Mouse (Mus musculus) fat pad, adult 2 months (tissue): ENCODE results near the gene Mrgprd.

Source experiments
- DNase-seq: peaks from one replicate; pipeline ENCODE4 v3.0.0-alpha.2; 2011; ENCODE audit warnings: low read depth, low spot score; ENCODE audit errors: extremely low read depth

The Mrgprd gene

GRCm38 (mm10) chr7:145302488-145303285 is 11.9 kb upstream of the Mrgprd start:
- no peak for DNase-seq

GRCm38 (mm10) chr7:145304153-145304552 is 10.5 kb upstream of the Mrgprd start:
- no peak for DNase-seq

GRCm38 (mm10) chr7:145307636-145308035 is 7.0 kb upstream of the Mrgprd start:
- no peak for DNase-seq

GRCm38 (mm10) chr7:145308061-145308675 is 6.5 kb upstream of the Mrgprd start:
- DNase-seq = no peak

- no peak for DNase-seq
Observed at GRCm38 (mm10) chr7:145308866-145309265, 5.8 kb upstream of the Mrgprd start.

- DNase-seq = no peak
Observed at GRCm38 (mm10) chr7:145309877-145310276, 4.8 kb upstream of the Mrgprd start.

GRCm38 (mm10) chr7:145310526-145310925 is 4.1 kb upstream of the Mrgprd start:
- DNase-seq = no peak

GRCm38 (mm10) chr7:145312137-145312536 is 2.5 kb upstream of the Mrgprd start:
- DNase-seq = no peak

GRCm38 (mm10) chr7:145317522-145317921 is 2.9 kb downstream of the Mrgprd start:
- DNase-seq = no peak

GRCm38 (mm10) chr7:145319481-145319880 is 4.8 kb downstream of the Mrgprd start:
- no peak for DNase-seq

GRCm38 (mm10) chr7:145323607-145324006 is 9.0 kb downstream of the Mrgprd start:
- no peak for DNase-seq

GRCm38 (mm10) chr7:145325697-145326096 is 11.1 kb downstream of the Mrgprd start:
- no peak for DNase-seq

- DNase-seq = no peak
Observed at GRCm38 (mm10) chr7:145329982-145330381, 15.3 kb downstream of the Mrgprd start.

- no peak for DNase-seq
Observed at GRCm38 (mm10) chr7:145330641-145331040, 16.0 kb downstream of the Mrgprd start.

- no peak for DNase-seq
Observed at GRCm38 (mm10) chr7:145332376-145333041, 17.9 kb downstream of the Mrgprd start.

GRCm38 (mm10) chr7:145333936-145334335 is 19.3 kb downstream of the Mrgprd start:
- DNase-seq = no peak

- no peak for DNase-seq
Observed at GRCm38 (mm10) chr7:145334428-145335027, 19.9 kb downstream of the Mrgprd start.

- no peak for DNase-seq
Observed at GRCm38 (mm10) chr7:145335199-145335598, 20.6 kb downstream of the Mrgprd start.

GRCm38 (mm10) chr7:145335616-145336332 is 21.1 kb downstream of the Mrgprd start:
- DNase-seq = no peak

GRCm38 (mm10) chr7:145337889-145338288 is 23.3 kb downstream of the Mrgprd start:
- DNase-seq = no peak
